Mouse (Mus musculus): ENCODE results near the gene Idua.
"Not testable (repeated sequence)": the region's sequence is repeated elsewhere in the genome, so short reads cannot be mapped to it uniquely, and the experiment has no call there.

Idua gene

GRCm38 (mm10) chr5:108659698-108660631 is at the start of gene Idua:
Gene Idua, plus strand, starts transcription at chr5:108660331.
- DNase-seq (ENCODE audit: low spot score in 2 of 2): no peak

GRCm38 (mm10) chr5:108610426-108610825 is 49.7 kb upstream of the Idua start:
- no peak for DNase-seq (ENCODE audit: low spot score in 2 of 2)

DNA sequence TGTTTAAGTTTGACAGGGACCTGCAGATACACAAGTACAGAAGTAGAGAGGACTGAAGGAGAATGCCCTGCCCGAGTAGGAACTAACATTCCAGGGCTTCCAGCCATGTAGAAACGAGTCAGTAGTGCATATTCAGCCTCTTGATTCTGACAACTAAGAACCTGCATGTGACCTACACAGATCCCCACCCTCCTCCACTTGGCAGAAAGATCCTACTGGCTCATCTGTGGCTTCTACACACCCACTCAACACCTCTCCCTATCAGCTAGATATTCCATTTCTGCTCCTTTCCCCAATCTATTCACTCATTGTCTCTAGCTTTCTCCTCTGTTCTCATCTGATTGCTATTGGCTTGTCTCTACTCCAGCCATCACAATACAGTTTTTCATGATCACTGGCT is 38.3 kb upstream of the Idua start:
- DNase-seq (ENCODE audit: low spot score in 2 of 2): no peak

- DNase-seq (ENCODE audit: low spot score in 2 of 2): no peak
These were observed 34.0 kb upstream of the Idua start for GRCm38 (mm10) chr5:108626050-108626660.

- no peak for DNase-seq (ENCODE audit: low spot score in 2 of 2)
These were observed 31.1 kb upstream of the Idua start for GRCm38 (mm10) chr5:108628891-108629633.

- peak; percentile 81 to 89 for DNase-seq (ENCODE audit: low spot score in 2 of 2)
These were observed 30.3 kb upstream of the Idua start, which contains the start of the genes Gak and Tmem175 for GRCm38 (mm10) chr5:108629634-108630483. Gene Gak, minus strand, starts transcription at chr5:108629755. Gene Tmem175, plus strand, starts transcription at chr5:108629770.

DNA sequence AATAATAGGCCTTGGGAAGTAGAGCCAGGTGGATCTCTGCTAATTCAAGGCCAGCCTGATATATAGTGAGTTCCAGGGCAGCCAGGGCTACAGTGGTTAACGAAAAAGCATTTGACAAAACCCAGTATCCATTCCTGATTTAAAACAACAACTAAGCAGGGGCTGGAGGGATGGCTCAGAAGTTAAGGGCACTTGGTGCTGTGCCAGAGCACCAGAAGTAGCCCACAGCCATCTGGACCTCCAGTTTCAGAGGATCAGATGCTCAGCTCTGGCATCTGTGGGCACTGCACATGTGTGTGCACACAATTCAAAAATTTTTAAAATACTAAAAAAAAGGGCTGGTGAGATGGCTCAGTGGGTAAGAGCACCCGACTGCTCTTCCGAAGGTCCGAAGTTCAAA is 26.5 kb upstream of the Idua start:
- DNase-seq (ENCODE audit: low spot score in 2 of 2): peak in 1 of 2 experiments; percentile 31

- DNase-seq (ENCODE audit: low spot score in 2 of 2): not testable (repeated sequence)
These were observed 26.0 kb upstream of the Idua start for GRCm38 (mm10) chr5:108634088-108634487.

DNA sequence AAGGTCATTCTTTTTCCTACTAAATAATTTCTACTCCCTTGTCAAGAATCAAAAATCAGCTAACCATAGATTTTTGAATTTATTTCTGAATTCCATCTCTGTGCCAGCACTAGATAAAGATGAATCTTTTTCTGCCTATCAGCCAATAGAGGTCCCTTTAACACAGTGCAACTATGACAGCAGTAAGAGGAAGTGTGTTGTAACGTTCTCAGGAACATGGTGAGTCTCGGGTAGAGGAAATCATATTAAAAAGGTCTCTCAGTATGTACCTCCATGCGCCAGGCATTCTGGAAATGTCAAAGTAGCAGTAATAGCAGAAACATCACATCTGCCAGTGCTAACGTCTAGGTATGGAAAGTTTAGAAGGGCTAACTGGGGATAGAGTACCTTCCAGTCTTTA is 24.0 kb upstream of the Idua start:
- no peak for DNase-seq (ENCODE audit: low spot score in 2 of 2)

GRCm38 (mm10) chr5:108643674-108644073 is 16.5 kb upstream of the Idua start:
- DNase-seq (ENCODE audit: low spot score in 2 of 2): no peak

DNA sequence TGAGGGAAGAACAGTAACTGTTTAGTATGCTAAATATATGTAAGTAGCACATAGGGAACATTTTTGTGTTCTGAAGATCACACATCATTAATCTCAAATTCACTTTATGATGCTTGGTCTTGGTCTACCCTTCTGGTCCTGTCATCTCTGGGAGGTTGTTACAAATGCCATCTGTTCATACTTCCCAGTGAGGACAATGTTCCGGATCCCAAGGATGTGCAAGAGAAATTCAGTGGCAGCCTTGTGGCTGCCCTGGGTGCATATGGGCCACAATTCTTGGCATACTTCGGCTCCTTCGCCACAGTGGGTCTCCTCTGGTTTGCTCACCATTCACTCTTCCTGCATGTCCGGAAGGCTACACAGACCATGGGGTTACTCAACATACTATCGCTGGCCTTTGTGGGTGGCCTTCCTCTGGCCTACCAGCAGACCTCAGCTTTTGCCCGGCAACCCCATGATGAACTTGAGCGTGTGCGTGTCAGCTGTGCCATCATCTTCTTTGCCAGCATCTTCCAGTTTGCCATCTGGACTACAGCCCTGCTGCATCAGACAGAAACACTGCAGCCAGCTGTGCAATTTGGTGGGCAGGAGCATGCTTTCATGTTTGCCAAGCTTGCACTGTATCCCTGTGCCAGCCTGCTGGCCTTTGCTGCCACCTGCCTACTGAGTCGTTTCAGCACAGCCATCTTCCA is 14.3 kb upstream of the Idua start:
- peak in 1 of 2 experiments; percentile 58 for DNase-seq (ENCODE audit: low spot score in 2 of 2)

DNA sequence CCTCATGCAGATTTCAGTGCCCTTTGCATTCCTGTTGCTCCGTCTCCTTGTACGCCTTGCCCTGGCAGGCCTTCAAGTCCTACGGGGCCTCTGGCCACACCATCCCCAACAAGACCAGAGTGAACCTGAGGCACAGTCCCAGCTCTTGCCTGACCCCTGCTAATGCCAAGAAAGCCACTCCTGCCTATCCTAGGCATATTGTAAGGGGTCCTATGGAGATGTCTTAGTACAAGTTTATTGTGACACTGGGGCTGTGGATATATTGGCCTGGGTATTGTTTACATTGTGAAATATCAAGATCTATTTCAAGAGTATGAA is 13.8 kb upstream of the Idua start:
- DNase-seq (ENCODE audit: low spot score in 2 of 2): no peak

GRCm38 (mm10) chr5:108647311-108647710 is 12.8 kb upstream of the Idua start:
- no peak for DNase-seq (ENCODE audit: low spot score in 2 of 2)

DNA sequence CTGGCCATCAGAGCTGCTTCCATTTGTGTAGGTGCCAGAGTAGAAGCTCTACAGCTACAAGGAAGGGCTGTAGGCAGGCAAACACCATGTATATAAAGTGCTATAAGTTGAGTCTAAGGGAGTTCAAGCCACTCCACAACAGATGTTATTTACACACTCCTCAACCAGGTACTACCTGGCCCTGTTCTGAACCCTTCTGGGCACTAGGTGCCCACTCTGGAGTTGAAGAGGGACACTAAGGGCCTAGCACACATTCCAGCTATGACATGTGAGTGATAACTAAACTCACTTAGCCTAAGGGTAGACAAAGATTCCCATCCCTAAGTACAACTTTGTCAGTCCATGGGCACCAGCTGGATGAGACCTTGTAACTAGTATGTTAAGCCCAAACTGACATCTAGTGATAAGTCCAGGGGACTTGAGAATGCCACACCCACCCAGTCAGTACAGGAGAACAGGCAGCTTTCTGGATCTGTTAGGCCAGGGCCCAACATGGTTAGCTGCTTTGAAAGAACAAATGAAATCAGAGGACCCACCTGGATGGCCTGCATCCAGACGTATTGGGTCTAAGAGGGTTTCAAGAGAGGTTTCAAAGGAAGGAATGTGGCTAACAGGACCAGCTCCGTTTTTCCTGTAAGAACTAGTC is 12.2 kb upstream of the Idua start:
- DNase-seq (ENCODE audit: low spot score in 2 of 2): no peak

DNA sequence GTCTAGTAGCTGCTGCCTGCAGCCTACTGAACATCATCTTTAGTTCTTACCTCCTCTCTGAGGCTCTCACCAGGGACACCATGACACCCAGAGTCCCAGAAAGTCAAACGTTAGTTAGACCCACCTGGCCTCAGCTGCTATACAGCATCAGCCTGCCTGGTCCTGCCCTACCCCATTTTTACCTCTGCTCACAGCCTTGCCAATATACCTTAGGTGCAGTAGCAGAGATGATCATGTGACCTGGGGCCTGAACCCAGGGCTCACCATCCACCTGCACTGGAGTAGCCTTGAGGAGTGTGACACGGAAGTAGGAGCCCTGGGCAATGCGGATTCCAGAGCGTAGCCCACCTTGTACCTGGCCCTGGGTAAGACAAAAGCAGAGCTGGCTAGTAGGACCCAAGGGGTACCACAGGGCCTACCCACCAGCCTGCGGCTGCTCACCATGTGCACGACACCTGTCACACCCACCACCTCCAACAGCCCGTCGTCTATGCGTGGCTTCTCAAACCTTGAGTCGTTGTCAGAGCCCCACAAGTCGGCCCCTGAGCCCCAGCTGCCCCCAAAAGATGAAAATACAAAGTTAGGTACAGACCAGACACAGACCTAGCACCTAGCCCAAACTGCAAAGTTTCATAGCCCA is 11.1 kb upstream of the Idua start:
- no peak for DNase-seq (ENCODE audit: low spot score in 2 of 2)

DNA sequence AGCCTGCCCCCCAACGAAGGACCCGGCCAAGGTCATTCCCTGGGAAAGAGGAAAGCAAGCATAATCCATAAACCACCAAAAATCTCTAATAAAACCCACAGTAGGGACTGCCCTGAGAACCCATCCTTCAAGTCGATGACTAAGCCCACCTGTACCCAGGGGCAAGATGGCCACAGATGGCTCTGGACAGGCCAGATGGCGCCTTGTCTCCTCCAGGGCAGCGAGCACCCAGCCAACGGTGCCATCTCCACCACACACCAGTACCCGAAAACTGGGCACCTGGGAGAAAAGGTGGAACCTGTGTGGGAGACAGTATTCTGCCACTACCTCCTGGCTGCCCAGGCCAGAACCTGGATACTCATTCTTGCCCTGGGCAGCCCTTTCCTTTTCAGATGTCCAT is 9.8 kb upstream of the Idua start:
- DNase-seq (ENCODE audit: low spot score in 2 of 2): no peak

DNA sequence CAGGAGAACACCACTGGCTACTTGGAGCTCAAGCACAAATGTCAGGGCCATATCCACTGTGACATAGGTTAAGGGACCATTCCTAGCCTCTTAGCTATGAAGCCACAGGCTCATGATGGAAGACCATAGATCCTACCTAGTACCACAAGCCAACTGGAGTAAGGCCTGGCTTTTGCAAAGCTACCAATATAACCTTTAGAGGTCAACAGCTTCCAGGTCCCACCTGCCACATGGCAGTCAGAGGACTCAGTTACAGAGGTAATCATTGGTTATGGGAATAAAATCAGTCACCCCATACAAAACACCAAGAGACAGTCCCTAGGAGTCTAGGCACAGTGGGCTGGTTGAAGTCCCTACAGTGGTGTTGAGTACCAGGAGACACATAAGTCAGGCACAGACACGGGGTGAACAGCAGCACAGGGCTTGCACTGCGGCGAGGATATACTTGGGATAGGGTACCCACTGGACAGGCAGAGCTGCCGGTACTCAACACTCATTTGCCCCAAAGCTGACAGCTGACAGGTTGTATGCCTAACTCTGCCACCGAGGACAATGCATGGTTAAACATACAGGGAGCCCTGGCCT is 8.9 kb upstream of the Idua start:
- no peak for DNase-seq (ENCODE audit: low spot score in 2 of 2)

GRCm38 (mm10) chr5:108651823-108652222 is 8.3 kb upstream of the Idua start:
- DNase-seq (ENCODE audit: low spot score in 2 of 2): peak in 1 of 2 experiments; percentile 58

DNA sequence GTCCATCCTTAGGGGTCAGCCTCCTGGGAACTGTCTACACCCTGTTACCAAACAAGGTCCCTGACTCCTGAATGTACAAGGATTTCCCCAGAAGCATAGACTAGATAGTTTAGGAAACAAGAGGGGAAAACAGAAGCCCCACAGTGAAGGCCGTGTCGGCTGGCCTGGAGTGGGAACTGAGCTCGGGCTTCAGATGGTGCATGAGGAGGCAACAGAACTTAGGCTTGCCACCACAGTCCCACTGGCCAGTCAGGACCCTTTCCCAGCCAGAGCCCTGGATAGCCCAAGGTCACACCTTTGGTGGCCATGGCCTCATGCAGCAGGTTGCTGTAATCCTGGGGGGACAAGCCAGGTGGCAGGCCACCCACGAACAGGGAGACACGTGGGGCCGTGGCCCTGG is 6.8 kb upstream of the Idua start:
- no peak for DNase-seq (ENCODE audit: low spot score in 2 of 2)

Data from cerebellum, postnatal 4 days (tissue).